Mouse (Mus musculus): ENCODE measurements around the gene Fn3k. TPM values are rescaled to one million over a fixed set of nuclear protein-coding genes. Genes with fewer than 3 reads are reported as not detected.

Gene Fn3k
- total RNA-seq, 1 experiment, result 0.18 TPM

DNA sequence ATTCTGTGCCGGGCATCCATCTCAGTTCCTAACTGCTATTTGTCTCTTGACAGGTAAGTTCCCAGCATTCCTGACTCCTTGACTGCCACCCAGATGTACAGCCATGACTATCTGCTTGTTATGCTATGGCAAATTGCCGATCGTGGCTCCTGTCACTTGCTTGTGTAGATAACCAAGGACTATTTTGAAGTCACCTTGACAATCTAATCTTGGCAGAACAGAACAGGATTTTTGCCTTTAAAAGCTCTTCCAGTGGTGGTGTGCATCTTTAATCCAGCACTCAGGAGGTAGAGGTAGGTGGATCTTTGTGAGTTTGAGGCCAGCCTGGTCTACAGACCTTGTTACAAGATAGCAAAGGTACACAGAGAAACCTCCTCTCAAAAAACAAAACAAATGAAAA, 42.3 kb upstream of the Fn3k start:
- Histone ChIP-seq H3K9me3 (ENCODE audit: control insufficient read depth, insufficient read depth, low read depth, low read length) (no peaks in the 10 kb centered on the region), H3K4me1 (ENCODE audit: control insufficient read depth in 2 of 2, insufficient read depth in 2 of 2, low read length in 2 of 2, poor library complexity in 1 of 2) (peaks cover 0 to 3% of the 10 kb centered on the region in 2 experiments; a peak in 1 of 4 replicates), H3K9ac (ENCODE audit: insufficient read depth, low read depth, low read length, poor library complexity, severe bottlenecking) (no peak overlapping the region), H3K36me3 (ENCODE audit: control insufficient read depth, insufficient read depth, low read length, poor library complexity, severe bottlenecking) (no peaks in the 10 kb centered on the region), H3K27ac (ENCODE audit: insufficient read depth, low read depth, low read length, poor library complexity, severe bottlenecking) (no peak overlapping the region), H3K4me3 (ENCODE audit: insufficient read depth in 1 of 2, low read depth in 1 of 2, low read length in 2 of 2, poor library complexity in 1 of 2, severe bottlenecking in 1 of 2) (no peak overlapping the region)
- no peak for DNase-seq (ENCODE audit: low read depth, low spot score)
- in situ Hi-C loops (cut with MboI; ENCODE audit: low sequenced_read_pairs in 2 of 2, unreplicated experiment in 2 of 2), result no loop called here
- TF ChIP-seq HCFC1 (IDR thresholded peaks at IDR 0.05; ENCODE audit: borderline replicate concordance, insufficient read depth, low read length) (no peak), ZNF384 (IDR thresholded peaks at IDR 0.05; ENCODE audit: low read depth, low read length) (no peak), MAFK (IDR thresholded peaks at IDR 0.05; ENCODE audit: insufficient read depth, low read depth, low read length) (no peak), CHD2 (IDR thresholded peaks at IDR 0.05; ENCODE audit: low read depth, low read length) (no peak), ZC3H11A (IDR thresholded peaks at IDR 0.05; ENCODE audit: borderline replicate concordance, low read depth, low read length) (no peak)

DNA sequence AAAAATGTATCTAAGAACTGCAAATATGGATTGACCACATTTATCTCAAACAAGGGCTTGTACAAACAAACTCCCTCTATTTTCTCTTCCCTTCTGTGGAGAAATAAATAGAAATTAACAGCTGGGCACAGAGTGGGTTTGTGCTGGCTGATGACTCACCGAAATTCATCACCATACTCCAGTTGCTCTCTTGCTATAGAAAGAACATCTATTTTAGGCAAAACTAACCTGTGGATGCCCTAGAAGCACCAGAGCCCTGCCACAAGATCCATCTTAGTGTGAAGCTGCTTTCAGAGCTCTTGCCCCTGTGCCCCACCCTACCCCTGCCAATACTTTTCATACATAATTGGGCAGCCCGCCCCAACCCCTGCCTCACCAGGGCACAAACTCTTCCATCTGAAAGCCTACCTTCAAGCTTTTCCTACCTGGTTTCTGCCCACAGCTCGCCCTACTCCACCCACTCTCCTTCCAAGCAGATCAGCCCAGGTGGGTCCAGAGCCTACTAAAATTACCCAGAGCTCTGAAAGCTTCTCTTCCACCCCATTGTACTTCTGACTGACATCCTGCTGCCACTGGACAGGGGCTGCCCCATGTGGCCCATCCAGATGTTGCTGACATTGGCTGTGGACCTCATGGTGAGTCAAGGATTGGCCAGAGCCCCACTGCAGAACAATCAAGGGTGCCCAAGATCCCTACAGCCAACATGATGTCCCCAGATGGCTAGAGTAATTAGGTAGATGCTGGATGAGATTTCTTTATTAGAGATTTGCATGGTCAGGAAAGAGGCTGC, 27.2 kb upstream of the Fn3k start:
- H3K4me3 ChIP-seq (ENCODE audit: insufficient read depth in 1 of 2, low read depth in 1 of 2, low read length in 2 of 2, poor library complexity in 1 of 2, severe bottlenecking in 1 of 2), result no peak overlapping the region
- in situ Hi-C loops (cut with MboI; ENCODE audit: low sequenced_read_pairs in 2 of 2, unreplicated experiment in 2 of 2), result no loop called here
- no peak overlapping the region for H3K9ac ChIP-seq (ENCODE audit: insufficient read depth, low read depth, low read length, poor library complexity, severe bottlenecking)
- no peak for DNase-seq (ENCODE audit: low read depth, low spot score)
- H3K36me3 ChIP-seq (ENCODE audit: control insufficient read depth, insufficient read depth, low read length, poor library complexity, severe bottlenecking), result no peaks in the 10 kb centered on the region
- no peaks in the 10 kb centered on the region for H3K9me3 ChIP-seq (ENCODE audit: control insufficient read depth, insufficient read depth, low read depth, low read length)
- no peak overlapping the region for H3K27ac ChIP-seq (ENCODE audit: insufficient read depth, low read depth, low read length, poor library complexity, severe bottlenecking)
- TF ChIP-seq MAFK (IDR thresholded peaks at IDR 0.05; ENCODE audit: insufficient read depth, low read depth, low read length), result no peak
- no peak for TF ChIP-seq ZC3H11A (IDR thresholded peaks at IDR 0.05; ENCODE audit: borderline replicate concordance, low read depth, low read length)
- no peak for TF ChIP-seq ZNF384 (IDR thresholded peaks at IDR 0.05; ENCODE audit: low read depth, low read length)
- no peak for TF ChIP-seq CHD2 (IDR thresholded peaks at IDR 0.05; ENCODE audit: low read depth, low read length)
- TF ChIP-seq HCFC1 (IDR thresholded peaks at IDR 0.05; ENCODE audit: borderline replicate concordance, insufficient read depth, low read length), result no peak
- H3K4me1 ChIP-seq (ENCODE audit: control insufficient read depth in 2 of 2, insufficient read depth in 2 of 2, low read length in 2 of 2, poor library complexity in 1 of 2), result no peaks in the 10 kb centered on the region

DNA sequence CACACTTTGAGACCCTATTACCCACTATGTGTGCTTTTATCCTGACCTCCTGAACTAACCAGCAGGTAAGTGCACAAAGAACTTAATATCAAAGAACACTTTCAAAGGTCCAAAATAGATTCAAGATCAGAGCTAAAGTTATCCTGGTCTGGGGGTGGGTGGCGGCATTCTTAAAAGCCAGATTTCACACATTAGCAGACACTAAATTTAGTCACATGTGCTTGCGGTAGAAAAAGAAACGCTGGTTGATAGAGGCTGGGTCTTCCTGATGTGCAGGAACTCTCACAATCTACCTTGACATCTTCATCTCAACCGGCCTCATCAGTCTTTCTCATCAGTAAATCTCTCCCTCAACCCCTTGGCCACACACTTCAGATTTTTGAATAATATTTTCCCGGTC, 20.0 kb upstream of the Fn3k start:
- Histone ChIP-seq H3K27ac (ENCODE audit: insufficient read depth, low read depth, low read length, poor library complexity, severe bottlenecking) (no peak overlapping the region), H3K9ac (ENCODE audit: insufficient read depth, low read depth, low read length, poor library complexity, severe bottlenecking) (no peak overlapping the region), H3K36me3 (ENCODE audit: control insufficient read depth, insufficient read depth, low read length, poor library complexity, severe bottlenecking) (no peaks in the 10 kb centered on the region), H3K4me3 (ENCODE audit: insufficient read depth in 1 of 2, low read depth in 1 of 2, low read length in 2 of 2, poor library complexity in 1 of 2, severe bottlenecking in 1 of 2) (no peak overlapping the region), H3K4me1 (ENCODE audit: control insufficient read depth in 2 of 2, insufficient read depth in 2 of 2, low read length in 2 of 2, poor library complexity in 1 of 2) (no peaks in the 10 kb centered on the region), H3K9me3 (ENCODE audit: control insufficient read depth, insufficient read depth, low read depth, low read length) (no peaks in the 10 kb centered on the region)
- TF ChIP-seq MAFK (IDR thresholded peaks at IDR 0.05; ENCODE audit: insufficient read depth, low read depth, low read length) (no peak), HCFC1 (IDR thresholded peaks at IDR 0.05; ENCODE audit: borderline replicate concordance, insufficient read depth, low read length) (no peak), CHD2 (IDR thresholded peaks at IDR 0.05; ENCODE audit: low read depth, low read length) (no peak), ZNF384 (IDR thresholded peaks at IDR 0.05; ENCODE audit: low read depth, low read length) (no peak), ZC3H11A (IDR thresholded peaks at IDR 0.05; ENCODE audit: borderline replicate concordance, low read depth, low read length) (no peak)
- no peak for DNase-seq (ENCODE audit: low read depth, low spot score)
- in situ Hi-C loops (cut with MboI; ENCODE audit: low sequenced_read_pairs in 2 of 2, unreplicated experiment in 2 of 2), result no loop called here

DNA sequence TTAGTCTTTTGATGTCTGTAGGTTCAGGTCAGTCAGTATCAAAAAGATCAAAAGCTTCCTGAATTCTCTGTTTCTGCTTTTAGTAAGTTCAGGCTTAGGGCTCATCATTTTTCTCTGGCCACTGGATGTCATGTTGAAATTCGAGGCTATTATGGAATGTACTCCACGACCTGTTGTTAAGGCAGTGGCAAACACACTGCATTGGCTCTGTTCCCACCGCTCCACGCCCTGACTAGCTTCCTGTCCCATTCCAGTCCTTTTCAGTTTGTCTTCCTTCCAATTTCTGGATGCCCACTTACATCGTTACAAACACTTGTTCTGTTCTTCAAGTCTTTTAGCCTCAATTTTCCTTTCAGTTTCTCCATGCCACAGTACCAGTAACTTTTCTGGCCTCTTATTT, 19.4 kb upstream of the Fn3k start:
- Histone ChIP-seq H3K4me1 (ENCODE audit: control insufficient read depth in 2 of 2, insufficient read depth in 2 of 2, low read length in 2 of 2, poor library complexity in 1 of 2) (no peaks in the 10 kb centered on the region), H3K36me3 (ENCODE audit: control insufficient read depth, insufficient read depth, low read length, poor library complexity, severe bottlenecking) (no peaks in the 10 kb centered on the region), H3K4me3 (ENCODE audit: insufficient read depth in 1 of 2, low read depth in 1 of 2, low read length in 2 of 2, poor library complexity in 1 of 2, severe bottlenecking in 1 of 2) (no peak overlapping the region), H3K9me3 (ENCODE audit: control insufficient read depth, insufficient read depth, low read depth, low read length) (no peaks in the 10 kb centered on the region), H3K9ac (ENCODE audit: insufficient read depth, low read depth, low read length, poor library complexity, severe bottlenecking) (no peak overlapping the region), H3K27ac (ENCODE audit: insufficient read depth, low read depth, low read length, poor library complexity, severe bottlenecking) (no peak overlapping the region)
- TF ChIP-seq ZC3H11A (IDR thresholded peaks at IDR 0.05; ENCODE audit: borderline replicate concordance, low read depth, low read length) (no peak), HCFC1 (IDR thresholded peaks at IDR 0.05; ENCODE audit: borderline replicate concordance, insufficient read depth, low read length) (no peak)
- DNase-seq (ENCODE audit: low read depth, low spot score), result no peak
- in situ Hi-C loops (cut with MboI; ENCODE audit: low sequenced_read_pairs in 2 of 2, unreplicated experiment in 2 of 2), result no loop called here
